Mouse (Mus musculus): ENCODE data around the gene Nfkbie.

Gene Nfkbie

GRCm38 (mm10) chr17:45582715-45583355 is 27.3 kb downstream of the Nfkbie start:
- DNase-seq (ENCODE audit: low spot score), result peak; percentile 58

- DNase-seq (ENCODE audit: low spot score), result peak; percentile 97
These were observed 28.8 kb downstream of the Nfkbie start for GRCm38 (mm10) chr17:45584096-45584896.

- peak; percentile 87 for DNase-seq (ENCODE audit: low spot score)
These were observed 29.6 kb downstream of the Nfkbie start for GRCm38 (mm10) chr17:45584939-45585678.

GRCm38 (mm10) chr17:45585725-45586448 is 30.4 kb downstream of the Nfkbie start:
- no peak for DNase-seq (ENCODE audit: low spot score)

GRCm38 (mm10) chr17:45586449-45586837 is 30.9 kb downstream of the Nfkbie start:
- DNase-seq (ENCODE audit: low spot score), result no peak

- DNase-seq (ENCODE audit: low spot score), result no peak
These were observed 32.9 kb downstream of the Nfkbie start for GRCm38 (mm10) chr17:45588370-45588769.

GRCm38 (mm10) chr17:45589236-45589635 is 33.7 kb downstream of the Nfkbie start:
- DNase-seq (ENCODE audit: low spot score), result no peak

GRCm38 (mm10) chr17:45589844-45590243 is 34.3 kb downstream of the Nfkbie start:
- DNase-seq (ENCODE audit: low spot score), result no peak

GRCm38 (mm10) chr17:45590410-45590809 is 34.9 kb downstream of the Nfkbie start:
- no peak for DNase-seq (ENCODE audit: low spot score)

- DNase-seq (ENCODE audit: low spot score), result peak; percentile 34
These were observed 36.5 kb downstream of the Nfkbie start for GRCm38 (mm10) chr17:45591701-45592605.

- peak; percentile 61 for DNase-seq (ENCODE audit: low spot score)
These were observed 37.3 kb downstream of the Nfkbie start for GRCm38 (mm10) chr17:45592606-45593431.

- no peak for DNase-seq (ENCODE audit: low spot score)
These were observed 38.0 kb downstream of the Nfkbie start for GRCm38 (mm10) chr17:45593479-45593878.

- DNase-seq (ENCODE audit: low spot score), result no peak
These were observed 38.7 kb downstream of the Nfkbie start for GRCm38 (mm10) chr17:45594195-45594594.

- DNase-seq (ENCODE audit: low spot score), result peak; percentile 33
These were observed 39.6 kb downstream of the Nfkbie start for GRCm38 (mm10) chr17:45594881-45595735.

- no peak for DNase-seq (ENCODE audit: low spot score)
These were observed 40.4 kb downstream of the Nfkbie start for GRCm38 (mm10) chr17:45595736-45596390.

- DNase-seq (ENCODE audit: low spot score), result peak; percentile 94
These were observed 41.3 kb downstream of the Nfkbie start for GRCm38 (mm10) chr17:45596631-45597396.

GRCm38 (mm10) chr17:45597787-45598186 is 42.3 kb downstream of the Nfkbie start:
- DNase-seq (ENCODE audit: low spot score), result peak; percentile 83

- DNase-seq (ENCODE audit: low spot score), result peak; percentile 45
These were observed 42.9 kb downstream of the Nfkbie start for GRCm38 (mm10) chr17:45598376-45598775.
